Mouse (Mus musculus) adipocyte (in vitro differentiated cells): ENCODE results near the gene Gm21773.
"Not testable (repeated sequence)": the region's sequence is repeated elsewhere in the genome, so short reads cannot be mapped to it uniquely, and the experiment has no call there.

Experiments
- DNase-seq: peaks from one replicate; pipeline ENCODE4 v3.0.0-alpha.2; 2016; ENCODE audit warnings: low spot score

Gene Gm21773

GRCm38 (mm10) chrY:25309260-25309659 lies at the start of gene Gm21773:
Gm21773 (minus strand) TSS chrY:25309360.
- not testable (repeated sequence) for DNase-seq
